Mouse (Mus musculus) ES-Bruce4 (cell line): ENCODE data around the gene Gm5134. TPM values are rescaled to one million over a fixed set of nuclear protein-coding genes. Genes with fewer than 3 reads are reported as not detected.

Experiments
- H3K27ac ChIP-seq: 2 replicates; pipeline ENCODE4 v1.5.1; 2012; ENCODE audit warnings: low read length, inconsistent platforms; ENCODE audit not compliant: insufficient read depth
- H3K27me3 ChIP-seq: 2 replicates; pipeline ENCODE4 v1.6.1; 2012; ENCODE audit warnings: mild to moderate bottlenecking, low read length, inconsistent platforms; ENCODE audit not compliant: control insufficient read depth, poor library complexity, insufficient read depth, severe bottlenecking
- H3K36me3 ChIP-seq: 2 replicates; pipeline ENCODE4 v1.6.1; 2012; ENCODE audit warnings: inconsistent platforms, mild to moderate bottlenecking, low read length, moderate library complexity; ENCODE audit not compliant: control insufficient read depth, poor library complexity, insufficient read depth, severe bottlenecking
- H3K4me1 ChIP-seq: one replicate; pipeline ENCODE4 v1.8.1; 2011; ENCODE audit warnings: low read length; ENCODE audit not compliant: control insufficient read depth, insufficient read depth
- H3K4me3 ChIP-seq: 2 replicates; pipeline ENCODE4 v1.5.1; 2011; ENCODE audit warnings: low read depth, mild to moderate bottlenecking, low read length
- H3K9ac ChIP-seq: 2 replicates; pipeline ENCODE4 v1.6.1; 2012; ENCODE audit warnings: low read depth, mild to moderate bottlenecking, inconsistent platforms; ENCODE audit not compliant: poor library complexity, severe bottlenecking
- H3K9me3 ChIP-seq: replicated peaks from 2 replicates; pipeline ENCODE4 v1.6.1; 2012; ENCODE audit warnings: mild to moderate bottlenecking, low read length, inconsistent platforms; ENCODE audit not compliant: control insufficient read depth, poor library complexity, insufficient read depth, severe bottlenecking
- CTCF ChIP-seq: IDR thresholded peaks from one replicate; pipeline ENCODE4 v1.8.1; 2011; ENCODE audit warnings: low read depth, low read length
- EP300 ChIP-seq: IDR thresholded peaks from 2 replicates; pipeline ENCODE4 v1.6.1; 2011; ENCODE audit warnings: low read depth, low read length; ENCODE audit not compliant: insufficient read depth
- POLR2A ChIP-seq: IDR thresholded peaks from one replicate; pipeline ENCODE4 v1.8.1; 2011; ENCODE audit warnings: low read length; ENCODE audit not compliant: insufficient read depth
- polyA plus RNA-seq: library from polyadenylated mRNA; stranded (reverse); fragments of >200 nt; gene quantifications from 2 replicates; pipeline ENCODE4 v1.2.4, GENCODE M21; 2011; ENCODE audit warnings: low read depth; ENCODE audit not compliant: missing spikeins, insufficient read depth, insufficient read length

Gene Gm5134
- polyA plus RNA-seq, 1 experiment: 0.43 TPM

DNA sequence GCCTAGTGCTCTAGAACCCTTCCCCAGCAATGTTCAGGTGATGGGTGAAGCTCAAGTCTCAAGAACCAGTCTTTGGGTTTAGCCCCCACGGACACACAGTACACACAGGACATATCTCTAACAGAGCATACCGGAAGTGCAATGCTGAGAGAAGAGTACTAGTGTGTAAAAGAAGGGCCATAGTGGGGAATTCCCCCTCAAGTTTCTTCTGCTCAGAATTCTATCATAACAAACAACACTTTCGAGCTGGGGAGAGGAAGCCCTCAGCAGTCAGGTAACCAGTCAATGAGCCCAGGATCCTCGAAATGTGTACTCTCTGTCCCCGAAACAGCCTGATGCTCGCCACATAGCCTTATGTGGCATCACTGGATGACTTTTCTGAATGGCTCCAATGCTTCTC lies 52.1 kb downstream of the Gm5134 start:
- no peaks in the 10 kb centered on the region for H3K27me3 ChIP-seq
- H3K4me3 ChIP-seq: no peak overlapping the region
- H3K9me3 ChIP-seq: no peaks in the 10 kb centered on the region
- no peaks in the 10 kb centered on the region for H3K36me3 ChIP-seq
- peaks cover 7% of the 10 kb centered on the region for H3K4me1 ChIP-seq
- no peak overlapping the region for H3K9ac ChIP-seq
- no peak overlapping the region for H3K27ac ChIP-seq
- TF ChIP-seq CTCF (no peak), EP300 (no peak)

- H3K9me3 ChIP-seq: no peaks in the 10 kb centered on the region
- no peak for TF ChIP-seq CTCF
- no peak for TF ChIP-seq EP300
- no peak for TF ChIP-seq POLR2A
These were observed 55.5 kb downstream of the Gm5134 start for GRCm38 (mm10) chr10:76009812-76010211.

GRCm38 (mm10) chr10:76012922-76013321 lies 58.6 kb downstream of the Gm5134 start:
- Histone ChIP-seq H3K4me3 (no peak overlapping the region), H3K36me3 (no peaks in the 10 kb centered on the region), H3K27ac (no peak overlapping the region), H3K27me3 (no peaks in the 10 kb centered on the region), H3K4me1 (no peaks in the 10 kb centered on the region), H3K9me3 (no peaks in the 10 kb centered on the region; the same call in 1 of the 2 replicates), H3K9ac (no peak overlapping the region)
- no peak for TF ChIP-seq CTCF
- TF ChIP-seq EP300: no peak
- TF ChIP-seq POLR2A: no peak

More at GRCm38 (mm10) chr10:76009812-76010211, 55.5 kb downstream of the Gm5134 start:
- Histone ChIP-seq H3K27ac (no peak overlapping the region), H3K27me3 (no peaks in the 10 kb centered on the region), H3K4me3 (no peak overlapping the region), H3K36me3 (no peaks in the 10 kb centered on the region), H3K4me1 (no peaks in the 10 kb centered on the region), H3K9ac (no peak overlapping the region)

- Histone ChIP-seq H3K27ac (no peak overlapping the region), H3K27me3 (no peaks in the 10 kb centered on the region), H3K36me3 (no peaks in the 10 kb centered on the region), H3K4me1 (no peaks in the 10 kb centered on the region), H3K4me3 (no peak overlapping the region), H3K9me3 (peaks cover 3% of the 10 kb centered on the region), H3K9ac (no peak overlapping the region)
- TF ChIP-seq CTCF (no peak), POLR2A (no peak), EP300 (no peak)
These were observed 62.6 kb downstream of the Gm5134 start for GRCm38 (mm10) chr10:76016886-76017285.

- no peaks in the 10 kb centered on the region for H3K4me1 ChIP-seq
- no peak for TF ChIP-seq CTCF
These were observed 67.4 kb downstream of the Gm5134 start for GRCm38 (mm10) chr10:76021728-76022127.

GRCm38 (mm10) chr10:76023921-76024320 lies 69.6 kb downstream of the Gm5134 start:
- no peaks in the 10 kb centered on the region for H3K36me3 ChIP-seq
- H3K9ac ChIP-seq: no peak overlapping the region
- H3K9me3 ChIP-seq: peaks cover 14% of the 10 kb centered on the region
- peak overlapping the region; percentile 85; the same call in 1 of the 2 replicates for H3K27ac ChIP-seq
- no peaks in the 10 kb centered on the region for H3K27me3 ChIP-seq
- H3K4me3 ChIP-seq: no peak overlapping the region
- no peak for TF ChIP-seq POLR2A
- TF ChIP-seq EP300: peak; percentile 69; the same call in 1 of the 2 replicates
- no peak for TF ChIP-seq CTCF
- no peaks in the 10 kb centered on the region for H3K4me1 ChIP-seq

More at GRCm38 (mm10) chr10:76021728-76022127, 67.4 kb downstream of the Gm5134 start:
- H3K9me3 ChIP-seq: peaks cover 14% of the 10 kb centered on the region
- no peak overlapping the region for H3K4me3 ChIP-seq
- no peak overlapping the region for H3K27ac ChIP-seq
- H3K36me3 ChIP-seq: no peaks in the 10 kb centered on the region
- H3K27me3 ChIP-seq: no peaks in the 10 kb centered on the region
- H3K9ac ChIP-seq: no peak overlapping the region
